ENCODE assay signal across 7 mouse cellular contexts in the genomic region with DNA sequence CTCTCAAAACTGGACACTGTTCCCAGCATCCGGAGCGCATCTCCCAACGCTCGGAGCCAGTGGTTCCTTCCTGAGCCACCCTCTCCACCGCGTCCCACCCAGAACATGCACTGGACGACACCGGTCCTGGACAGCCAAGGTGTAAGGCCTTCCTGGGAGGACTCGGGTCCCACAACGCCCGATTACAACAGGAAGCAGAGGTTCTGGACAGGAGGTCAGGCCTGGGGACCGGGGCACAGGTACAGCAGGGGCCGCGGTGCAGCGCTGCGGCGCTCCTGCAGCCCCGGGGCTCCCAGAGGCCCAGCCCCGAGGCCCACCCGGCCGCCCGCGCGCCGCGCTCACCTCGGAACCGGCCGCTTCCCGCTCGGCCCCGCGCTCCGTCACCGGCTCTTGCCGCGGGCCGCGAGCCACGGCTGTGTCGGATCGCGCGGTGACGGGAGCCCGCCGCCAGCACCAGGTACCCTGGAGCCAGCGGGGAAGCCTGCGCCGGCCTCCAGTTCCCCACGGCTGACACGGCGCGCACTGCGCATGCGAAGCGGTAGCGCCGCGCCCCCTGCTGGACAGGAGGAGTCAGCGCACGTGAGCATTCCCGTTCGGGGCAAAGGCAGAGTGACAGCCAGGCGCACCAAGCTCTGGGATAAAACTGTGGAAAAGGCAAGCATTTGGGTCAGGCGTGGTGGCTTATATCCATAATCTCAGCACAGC. TPM values are rescaled to one million over a fixed set of nuclear protein-coding genes. Genes with fewer than 3 reads are reported as not detected.
A peak's percentile ranks its signal among the peaks of the same experiment; 100 is the strongest.
DNase-seq lines count a peak whose midpoint lies in the region; ATAC-seq and TF ChIP-seq lines count a peak whose summit lies in the region.

A gene (minus strand): TSS at position 524 of the 705 bp plus-strand sequence.

- intact Hi-C loops in left cerebral cortex, postnatal 4 days (cut with DNase I), result no loop called here

- peak; percentile 52; the same call in 1 of the 2 replicates for TF ChIP-seq POLR2A in small intestine, adult 2 months (IDR thresholded peaks at IDR 0.05; ENCODE audit: low read depth, low read length)

- peak; percentile 82 for ATAC-seq in intestine, postnatal 0 days
- peak; percentile 92 for ATAC-seq in midbrain, embryonic 12.5 days (ENCODE audit: low FRiP score, low read depth)

- H3K9me3 ChIP-seq in intestine, postnatal 0 days (ENCODE audit: control insufficient read depth), result no peaks in the 10 kb centered on the region
- H3K9me3 ChIP-seq in midbrain, embryonic 12.5 days, result no peaks in the 10 kb centered on the region

- TF ChIP-seq CTCF in intestine, postnatal 0 days (IDR thresholded peaks at IDR 0.05; ENCODE audit: low read depth), result peak; percentile 99
- TF ChIP-seq CTCF in small intestine, adult 2 months (IDR thresholded peaks at IDR 0.05; ENCODE audit: extremely low read depth, insufficient read length, insufficient replicate concordance, low read depth, low read length), result peak; percentile 91

- H3K27me3 ChIP-seq in intestine, postnatal 0 days (replicated peaks; ENCODE audit: control insufficient read depth, insufficient read depth, low read length), result no peaks in the 10 kb centered on the region
- no peaks in the 10 kb centered on the region for H3K27me3 ChIP-seq in midbrain, embryonic 12.5 days
- no peaks in the 10 kb centered on the region for H3K27me3 ChIP-seq in small intestine, adult 2 months (ENCODE audit: control insufficient read depth, insufficient read depth, low read length)

- peak within 1 kb of the TSS; percentile 35; the same call in 1 of the 2 replicates for H3K27ac ChIP-seq in intestine, postnatal 0 days (ENCODE audit: low read depth, low read length)
- peak within 1 kb of the TSS; percentile 58; the same call in 1 of the 2 replicates for H3K27ac ChIP-seq in midbrain, embryonic 12.5 days (replicated peaks)
- no peak within 1 kb of the TSS for H3K27ac ChIP-seq in small intestine, adult 2 months (ENCODE audit: insufficient read depth, low read depth, low read length)

- under 1% methylated on average over 65 of the region's 66 CpGs for WGBS in intestine, postnatal 0 days
- WGBS in midbrain, embryonic 12.5 days, result under 1% methylated on average over 66 of the region's 66 CpGs
- 27% methylated on average over 66 of the region's 66 CpGs for WGBS in small intestine, adult 2 months

- DNase-seq in adrenal gland, adult 8-10 months, result peak; percentile 85
- DNase-seq in embryo, embryonic 9.5 days (ENCODE audit: extremely low spot score), result peak; percentile 88
- no peak for DNase-seq in gonadal fat pad, adult 2 months (ENCODE audit: low read depth)
- DNase-seq in left cerebral cortex, postnatal 4 days, result peak; percentile 91

- peak within 1 kb of the TSS; percentile 96 for H3K4me3 ChIP-seq in intestine, postnatal 0 days (ENCODE audit: low read depth, low read length)
- H3K4me3 ChIP-seq in midbrain, embryonic 12.5 days, result peak within 1 kb of the TSS; percentile 90
- H3K4me3 ChIP-seq in small intestine, adult 2 months (ENCODE audit: low read depth, low read length), result peak within 1 kb of the TSS; percentile 86

- H3K4me1 ChIP-seq in intestine, postnatal 0 days (replicated peaks; ENCODE audit: control insufficient read depth, insufficient read depth, low read length), result 0 out of 2 replicates have a peak, but pooled peaks cover 5% of the 10 kb centered on the region
- peaks cover 9% of the 10 kb centered on the region for H3K4me1 ChIP-seq in midbrain, embryonic 12.5 days
- no peaks in the 10 kb centered on the region for H3K4me1 ChIP-seq in small intestine, adult 2 months (ENCODE audit: control insufficient read depth, insufficient read depth, insufficient read length, low read length)

- peak within 1 kb of the TSS; percentile 92 for H3K9ac ChIP-seq in intestine, postnatal 0 days (ENCODE audit: low read depth, low read length)
- H3K9ac ChIP-seq in midbrain, embryonic 12.5 days (replicated peaks), result peak within 1 kb of the TSS; percentile 94

- H3K36me3 ChIP-seq in intestine, postnatal 0 days (ENCODE audit: control insufficient read depth, insufficient read depth), result peaks cover 3% of the 10 kb centered on the region; the same call in 1 of the 2 replicates
- H3K36me3 ChIP-seq in midbrain, embryonic 12.5 days, result peaks cover 9% of the 10 kb centered on the region
- H3K36me3 ChIP-seq in small intestine, adult 2 months (ENCODE audit: control insufficient read depth, insufficient read depth, low read length), result no peaks in the 10 kb centered on the region

- H3K4me2 ChIP-seq in intestine, postnatal 0 days (replicated peaks; ENCODE audit: low read depth), result peak within 1 kb of the TSS; percentile 87
- H3K4me2 ChIP-seq in midbrain, embryonic 12.5 days (replicated peaks), result peak within 1 kb of the TSS; percentile 81

RNA-seq across cellular contexts. Expression of the gene that starts here (rescaled TPM):
- 100 to 1,000 TPM in 3 of 4 experiments, 10 to 100 TPM in 1; 98.9 to 144 (median 104) TPM for total RNA-seq in adrenal gland, adult 8-10 months (2022)
- 42.5 and 52.4 TPM in 2 replicates for polyA plus RNA-seq in gonadal fat pad, adult 2 months (2012; rRNA removed)
- polyA plus RNA-seq in intestine, postnatal 0 days (2015; fragmentation: Nextera tagmentation; extraction: Ambion mirVana), result 40.8 and 43.1 TPM in 2 replicates
- 10 to 100 TPM; 66.8 to 68.4 TPM for total RNA-seq in left cerebral cortex, postnatal 4 days (2021)
- polyA plus RNA-seq in midbrain, embryonic 12.5 days (2016; fragmentation: Nextera tagmentation; extraction: Ambion mirVana), result 74.6 and 75.3 TPM in 2 replicates
- 15.7 and 28.6 TPM in 2 replicates for polyA plus RNA-seq in small intestine, adult 2 months (2012; rRNA removed)
